Mouse (Mus musculus): ENCODE measurements around the gene Sorl1. TPM values are rescaled to one million over a fixed set of nuclear protein-coding genes. Genes with fewer than 3 reads are reported as not detected.

The Sorl1 gene
- polyA plus RNA-seq, 1 experiment: 58.1 TPM

DNA sequence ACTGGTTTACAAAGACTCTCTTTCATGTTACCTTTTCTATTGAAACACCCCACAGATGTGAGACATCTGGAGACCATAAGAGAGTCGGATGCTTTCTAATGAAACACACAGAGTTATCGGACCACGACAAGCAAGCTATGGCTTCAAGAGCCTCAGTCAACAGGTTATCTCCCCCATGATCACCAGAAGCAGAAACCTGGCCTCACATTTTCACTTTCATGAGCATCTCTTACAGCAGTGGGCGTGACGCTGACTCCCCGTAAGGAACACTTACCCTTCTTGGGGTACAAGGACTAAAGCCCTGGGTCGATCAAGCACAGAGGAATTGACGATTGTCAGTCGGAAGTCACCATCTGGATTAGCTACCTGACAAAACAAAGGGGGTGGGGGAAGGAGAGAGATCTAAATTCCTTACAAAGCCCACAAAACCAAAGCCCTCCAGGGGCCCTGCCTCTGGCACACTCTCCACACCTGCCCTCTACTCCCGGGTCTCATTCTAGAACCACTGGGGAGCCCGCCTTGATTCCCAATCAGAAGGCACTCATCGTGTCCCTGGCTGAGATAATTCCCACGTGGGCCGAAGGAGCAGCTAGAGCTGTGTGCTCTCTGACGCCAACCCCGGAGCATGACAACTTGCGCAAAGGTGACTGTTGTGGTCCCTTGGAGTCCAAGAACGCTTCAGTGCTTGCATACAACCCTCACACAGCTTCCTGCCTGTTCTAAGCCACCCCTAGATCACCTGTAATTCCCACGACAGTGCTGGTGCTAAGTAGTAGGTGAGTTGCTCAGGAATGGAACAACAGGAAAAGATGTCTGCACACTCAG is 90.6 kb downstream of the Sorl1 start:
- no peak for TF ChIP-seq CTCF (conservative IDR thresholded peaks at IDR 0.05; ENCODE audit: insufficient read depth, insufficient read length, low read depth, low read length)
- Histone ChIP-seq H3K4me3 (ENCODE audit: insufficient read depth, low read depth, low read length) (no peak overlapping the region), H3K4me1 (ENCODE audit: control insufficient read depth, insufficient read depth, low read length) (peaks cover 15% of the 10 kb centered on the region), H3K27ac (ENCODE audit: insufficient read depth, low read depth, low read length) (no peak overlapping the region), H3K27me3 (replicated peaks; ENCODE audit: control insufficient read depth, insufficient read depth, low read length) (no peaks in the 10 kb centered on the region), H3K36me3 (ENCODE audit: control insufficient read depth, insufficient read depth, low read length) (no peaks in the 10 kb centered on the region)
- no peak for DNase-seq
- 82% methylated on average over 19 of the region's 19 CpGs for WGBS

DNA sequence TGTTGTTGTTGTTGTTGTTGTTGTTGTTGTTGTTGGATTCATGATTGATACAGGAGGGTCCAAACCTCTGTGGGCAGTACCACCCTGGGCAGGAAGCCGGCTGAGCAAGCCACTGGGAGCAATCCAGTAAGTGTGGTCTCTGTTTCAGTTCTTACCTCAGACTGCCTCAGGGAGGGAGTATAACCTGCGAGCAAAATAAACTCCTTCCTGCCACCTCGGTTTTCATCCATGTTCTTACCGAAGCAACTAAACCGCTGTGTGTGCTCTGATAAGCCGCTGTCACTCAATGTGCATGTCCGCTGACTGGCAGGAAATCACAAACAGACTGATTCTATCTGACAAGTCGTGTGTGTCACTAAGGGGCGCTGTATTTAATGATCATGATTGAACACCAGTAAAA is 91.7 kb downstream of the Sorl1 start:
- WGBS: 64% methylated on average over 9 of the region's 9 CpGs

DNA sequence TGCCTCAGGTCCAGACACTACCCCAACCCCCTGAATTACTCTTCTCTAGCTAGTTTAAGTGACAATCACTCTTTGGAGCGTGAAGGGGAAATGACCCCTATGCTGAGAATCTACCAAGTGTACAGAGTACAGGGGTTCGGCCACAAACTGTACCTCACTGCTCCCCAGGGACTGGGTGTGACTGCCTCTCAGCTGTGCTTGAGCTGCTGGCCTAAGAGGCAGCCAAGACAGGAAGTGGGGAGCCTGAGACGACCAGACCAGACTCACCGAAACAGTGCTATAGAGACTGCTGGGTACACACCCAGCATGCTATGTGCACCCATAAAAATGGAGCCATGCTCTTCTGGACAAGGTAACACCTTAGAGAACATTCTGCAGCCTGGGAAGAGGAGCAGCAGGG is 95.3 kb downstream of the Sorl1 start:
- Histone ChIP-seq H3K36me3 (ENCODE audit: control insufficient read depth, insufficient read depth, low read length) (no peaks in the 10 kb centered on the region), H3K27ac (ENCODE audit: insufficient read depth, low read depth, low read length) (no peak overlapping the region), H3K27me3 (replicated peaks; ENCODE audit: control insufficient read depth, insufficient read depth, low read length) (no peaks in the 10 kb centered on the region), H3K4me3 (ENCODE audit: insufficient read depth, low read depth, low read length) (no peak overlapping the region), H3K4me1 (ENCODE audit: control insufficient read depth, insufficient read depth, low read length) (0 out of 2 replicates have a peak, but pooled peaks cover 4% of the 10 kb centered on the region)
- peak; percentile 12 for DNase-seq
- TF ChIP-seq CTCF (conservative IDR thresholded peaks at IDR 0.05; ENCODE audit: insufficient read depth, insufficient read length, low read depth, low read length) (no peak), POLR2A (IDR thresholded peaks at IDR 0.05; ENCODE audit: low read depth, low read length) (no peak)
- 57% methylated on average over 4 of the region's 4 CpGs for WGBS

More for the DNA sequence above, 91.7 kb downstream of the Sorl1 start:
- Histone ChIP-seq H3K27me3 (replicated peaks; ENCODE audit: control insufficient read depth, insufficient read depth, low read length) (no peaks in the 10 kb centered on the region), H3K4me1 (ENCODE audit: control insufficient read depth, insufficient read depth, low read length) (peaks cover 15% of the 10 kb centered on the region), H3K4me3 (ENCODE audit: insufficient read depth, low read depth, low read length) (no peak overlapping the region), H3K27ac (ENCODE audit: insufficient read depth, low read depth, low read length) (no peak overlapping the region), H3K36me3 (ENCODE audit: control insufficient read depth, insufficient read depth, low read length) (no peaks in the 10 kb centered on the region)
- DNase-seq: no peak
- TF ChIP-seq CTCF (conservative IDR thresholded peaks at IDR 0.05; ENCODE audit: insufficient read depth, insufficient read length, low read depth, low read length) (no peak), POLR2A (IDR thresholded peaks at IDR 0.05; ENCODE audit: low read depth, low read length) (no peak)

DNA sequence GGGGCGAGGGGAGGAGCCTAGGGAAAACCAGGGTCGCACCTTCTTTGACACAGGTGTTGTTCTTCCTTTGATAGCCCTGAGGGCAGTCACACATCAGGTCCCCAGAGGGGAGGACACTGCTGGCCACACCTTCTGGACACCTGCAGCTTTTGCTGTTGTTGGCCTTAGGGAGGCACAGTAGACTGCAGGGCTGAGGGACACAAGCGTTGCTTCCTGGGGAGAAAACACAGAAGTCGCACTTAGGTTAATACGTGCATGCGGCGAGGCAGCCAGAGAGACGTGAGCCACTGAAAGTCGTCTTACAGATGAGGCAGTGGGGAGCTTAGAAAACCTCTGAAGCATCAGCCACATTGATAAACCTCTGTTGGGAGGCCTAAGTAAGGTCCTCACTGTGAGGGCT is 99.8 kb downstream of the Sorl1 start:
- H3K4me3 ChIP-seq (ENCODE audit: insufficient read depth, low read depth, low read length): no peak overlapping the region
- H3K27ac ChIP-seq (ENCODE audit: insufficient read depth, low read depth, low read length): no peak overlapping the region

DNA sequence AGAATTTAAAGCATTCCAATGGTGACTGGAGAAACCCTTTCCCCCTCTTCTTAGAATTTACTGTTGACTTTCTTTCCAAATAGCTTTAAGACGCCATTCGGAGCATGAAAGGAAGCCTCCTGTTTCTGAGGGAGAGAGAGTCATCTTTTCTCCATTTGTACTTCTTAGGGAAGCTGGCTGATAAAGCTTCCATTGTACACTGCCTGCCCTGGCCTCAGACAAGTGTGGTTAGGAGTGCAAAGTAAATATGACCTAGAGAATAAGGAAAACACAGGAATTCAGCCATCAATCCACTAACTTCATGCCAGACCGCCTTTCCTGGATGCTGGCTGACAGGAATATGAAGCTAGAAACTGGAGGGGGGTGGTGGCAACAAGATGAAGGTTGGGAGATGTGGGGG is 100.7 kb downstream of the Sorl1 start:
- Histone ChIP-seq H3K4me1 (ENCODE audit: control insufficient read depth, insufficient read depth, low read length) (no peaks in the 10 kb centered on the region), H3K27me3 (replicated peaks; ENCODE audit: control insufficient read depth, insufficient read depth, low read length) (no peaks in the 10 kb centered on the region), H3K4me3 (ENCODE audit: insufficient read depth, low read depth, low read length) (no peak overlapping the region), H3K27ac (ENCODE audit: insufficient read depth, low read depth, low read length) (no peak overlapping the region), H3K36me3 (ENCODE audit: control insufficient read depth, insufficient read depth, low read length) (no peaks in the 10 kb centered on the region)
- no peak for TF ChIP-seq POLR2A (IDR thresholded peaks at IDR 0.05; ENCODE audit: low read depth, low read length)
- no peak for TF ChIP-seq CTCF (conservative IDR thresholded peaks at IDR 0.05; ENCODE audit: insufficient read depth, insufficient read length, low read depth, low read length)
- no peak for DNase-seq
- WGBS: 81% methylated on average over 3 of the region's 3 CpGs

More for the DNA sequence above, 99.8 kb downstream of the Sorl1 start:
- TF ChIP-seq POLR2A (IDR thresholded peaks at IDR 0.05; ENCODE audit: low read depth, low read length) (no peak), CTCF (conservative IDR thresholded peaks at IDR 0.05; ENCODE audit: insufficient read depth, insufficient read length, low read depth, low read length) (no peak)
- Histone ChIP-seq H3K36me3 (ENCODE audit: control insufficient read depth, insufficient read depth, low read length) (no peaks in the 10 kb centered on the region), H3K4me1 (ENCODE audit: control insufficient read depth, insufficient read depth, low read length) (no peaks in the 10 kb centered on the region), H3K27me3 (replicated peaks; ENCODE audit: control insufficient read depth, insufficient read depth, low read length) (no peaks in the 10 kb centered on the region)
- WGBS: 87% methylated on average over 9 of the region's 9 CpGs
- DNase-seq: no peak

DNA sequence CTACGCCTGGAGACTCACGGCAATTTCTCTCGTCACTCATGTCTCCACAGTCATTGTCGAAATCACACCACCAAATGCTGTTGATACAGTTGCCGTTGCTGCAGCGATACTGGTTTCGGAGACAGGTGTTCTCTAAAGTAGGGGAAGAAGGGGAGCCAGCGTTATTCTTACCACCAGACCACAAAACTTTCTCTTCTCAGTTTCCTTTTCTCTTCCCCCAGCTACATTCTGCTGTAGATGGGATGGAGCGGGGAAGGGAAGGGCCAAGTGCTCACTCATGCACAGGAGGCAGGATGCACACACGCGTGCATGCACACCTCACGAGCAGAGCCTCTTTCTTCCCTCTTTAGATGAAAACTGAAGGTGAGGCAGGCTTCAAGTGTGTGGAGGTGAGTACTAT is 101.8 kb downstream of the Sorl1 start:
- Histone ChIP-seq H3K36me3 (ENCODE audit: control insufficient read depth, insufficient read depth, low read length) (no peaks in the 10 kb centered on the region), H3K27ac (ENCODE audit: insufficient read depth, low read depth, low read length) (no peak overlapping the region), H3K4me3 (ENCODE audit: insufficient read depth, low read depth, low read length) (no peak overlapping the region), H3K27me3 (replicated peaks; ENCODE audit: control insufficient read depth, insufficient read depth, low read length) (no peaks in the 10 kb centered on the region), H3K4me1 (ENCODE audit: control insufficient read depth, insufficient read depth, low read length) (no peaks in the 10 kb centered on the region)
- TF ChIP-seq CTCF (conservative IDR thresholded peaks at IDR 0.05; ENCODE audit: insufficient read depth, insufficient read length, low read depth, low read length) (no peak), POLR2A (IDR thresholded peaks at IDR 0.05; ENCODE audit: low read depth, low read length) (no peak)
- 85% methylated on average over 12 of the region's 12 CpGs for WGBS
- no peak for DNase-seq

DNA sequence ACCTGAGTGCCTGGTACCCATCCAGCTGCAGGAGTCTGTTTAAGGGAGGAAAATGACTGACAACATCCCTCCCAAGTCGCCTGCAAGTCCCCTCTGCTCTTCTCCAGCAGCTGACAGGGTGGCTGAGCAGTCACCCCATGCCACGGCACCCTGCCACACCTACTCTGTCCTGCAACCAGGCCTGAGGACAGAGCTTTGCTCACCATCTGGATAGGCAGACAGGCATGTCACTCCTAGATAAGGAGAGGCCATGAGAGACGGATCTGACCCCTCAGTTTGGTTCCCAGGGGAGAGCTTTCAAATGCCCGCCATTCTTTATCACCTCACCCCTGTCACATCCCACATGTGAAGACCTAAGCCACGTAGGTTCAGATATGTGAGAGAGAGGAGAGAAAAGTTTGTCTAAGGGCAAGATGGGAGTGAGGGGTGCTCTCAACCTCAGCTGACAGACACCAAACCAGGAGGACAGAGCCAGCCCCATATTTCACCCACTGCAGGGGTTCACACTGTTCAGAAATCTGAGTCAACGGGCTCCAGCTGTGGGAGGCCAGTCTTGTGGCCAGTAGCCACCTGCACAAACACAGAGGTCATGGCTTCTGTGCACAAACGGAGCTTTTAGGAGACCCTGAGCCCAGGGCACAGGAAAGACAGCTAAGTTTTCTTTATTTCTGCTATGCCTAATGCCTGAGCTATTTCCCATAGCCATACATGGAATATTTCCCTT is 104.6 kb downstream of the Sorl1 start:
- Histone ChIP-seq H3K27ac (ENCODE audit: insufficient read depth, low read depth, low read length) (no peak overlapping the region), H3K36me3 (ENCODE audit: control insufficient read depth, insufficient read depth, low read length) (no peaks in the 10 kb centered on the region), H3K4me3 (ENCODE audit: insufficient read depth, low read depth, low read length) (no peak overlapping the region), H3K27me3 (replicated peaks; ENCODE audit: control insufficient read depth, insufficient read depth, low read length) (no peaks in the 10 kb centered on the region), H3K4me1 (ENCODE audit: control insufficient read depth, insufficient read depth, low read length) (no peaks in the 10 kb centered on the region)
- WGBS: 65% methylated on average over 7 of the region's 7 CpGs
- TF ChIP-seq POLR2A (IDR thresholded peaks at IDR 0.05; ENCODE audit: low read depth, low read length): no peak
- TF ChIP-seq CTCF (conservative IDR thresholded peaks at IDR 0.05; ENCODE audit: insufficient read depth, insufficient read length, low read depth, low read length): no peak
- DNase-seq: no peak

Measured in kidney, adult 2 months (tissue).